ENCODE assay signal across 8 mouse cellular contexts in genomic region chr17:47597838-47598579, GRCm38 (mm10). TPM values are rescaled to one million over a fixed set of nuclear protein-coding genes. Genes with fewer than 3 reads are reported as not detected.
DNase-seq lines count a peak whose midpoint lies in the region; ATAC-seq and TF ChIP-seq lines count a peak whose summit lies in the region.

No protein-coding gene starts in this region.

- H3K36me3 ChIP-seq in hindbrain, embryonic 10.5 days, result peaks cover 69% of the 10 kb centered on the region
- H3K36me3 ChIP-seq in hindbrain, embryonic 12.5 days, result peaks cover 37% of the 10 kb centered on the region
- peaks cover 80% of the 10 kb centered on the region for H3K36me3 ChIP-seq in G1E (replicated peaks)
- peaks cover 72% of the 10 kb centered on the region for H3K36me3 ChIP-seq in heart, embryonic 14.5 days (ENCODE audit: control insufficient read depth, insufficient read depth, low read length)

- TF ChIP-seq CTCF in G1E (IDR thresholded peaks at IDR 0.05; ENCODE audit: low read depth, low read length), result peak; percentile 51

- no peaks in the 10 kb centered on the region for H3K27me3 ChIP-seq in hindbrain, embryonic 10.5 days (ENCODE audit: insufficient read depth, poor library complexity, severe bottlenecking)
- H3K27me3 ChIP-seq in hindbrain, embryonic 12.5 days, result no peaks in the 10 kb centered on the region
- no peaks in the 10 kb centered on the region for H3K27me3 ChIP-seq in G1E (ENCODE audit: insufficient read depth, low read length)
- H3K27me3 ChIP-seq in heart, embryonic 14.5 days (ENCODE audit: control insufficient read depth, insufficient read depth, low read length), result no peaks in the 10 kb centered on the region

- no peak for ATAC-seq in hindbrain, embryonic 12.5 days (ENCODE audit: low FRiP score)
- ATAC-seq in G1E (ENCODE audit: extremely low read depth, insufficient number of reproducible peaks, low FRiP score, poor library complexity, severe bottlenecking), result peak; percentile 42
- no peak for ATAC-seq in heart, embryonic 14.5 days (ENCODE audit: insufficient number of reproducible peaks, insufficient read depth, low FRiP score, low read depth)

- H3K4me3 ChIP-seq in hindbrain, embryonic 10.5 days, result 0 out of 2 replicates have a peak overlapping the region, but pooled peaks have one; percentile 30
- H3K4me3 ChIP-seq in hindbrain, embryonic 12.5 days, result no peak overlapping the region
- H3K4me3 ChIP-seq in G1E (ENCODE audit: low read depth, low read length), result peak overlapping the region; percentile 92; the same call in 1 of the 2 replicates
- H3K4me3 ChIP-seq in heart, embryonic 14.5 days (ENCODE audit: control insufficient read depth in 1 of 2, insufficient read depth in 1 of 2, low read depth in 1 of 2, low read length in 2 of 2), result 0 out of 4 replicates have a peak overlapping the region, but pooled peaks of 1 of the 2 experiments have one; percentile 81

- peak; percentile 38 for DNase-seq in hindbrain, embryonic 10.5 days (ENCODE audit: low spot score)
- DNase-seq in G1E (ENCODE audit: low spot score) (peak; percentile 86), liver (peak; percentile 90)
- DNase-seq in cerebellum, adult 9-11 months, result peak; percentile 59
- peak; percentile 85 for DNase-seq in naive thymus-derived CD4-positive, alpha-beta T cell, adult 2 months (ENCODE audit: low read depth)
- DNase-seq in thymus, postnatal 4 days, result peak; percentile 68

- no peak overlapping the region for H3K9ac ChIP-seq in hindbrain, embryonic 12.5 days
- peak overlapping the region; percentile 97 for H3K9ac ChIP-seq in heart, embryonic 14.5 days (ENCODE audit: low read length)

- 27% methylated on average over 10 of the region's 10 CpGs for WGBS in hindbrain, embryonic 10.5 days
- WGBS in hindbrain, embryonic 12.5 days, result 29% methylated on average over 10 of the region's 10 CpGs
- WGBS in heart, embryonic 14.5 days, result 10% methylated on average over 10 of the region's 10 CpGs

- H3K9me3 ChIP-seq in hindbrain, embryonic 10.5 days, result no peaks in the 10 kb centered on the region
- no peaks in the 10 kb centered on the region for H3K9me3 ChIP-seq in hindbrain, embryonic 12.5 days (replicated peaks)
- no peaks in the 10 kb centered on the region for H3K9me3 ChIP-seq in G1E (replicated peaks)
- no peaks in the 10 kb centered on the region for H3K9me3 ChIP-seq in heart, embryonic 14.5 days (ENCODE audit: control insufficient read depth, low read length)

- no peak overlapping the region for H3K4me2 ChIP-seq in hindbrain, embryonic 12.5 days (replicated peaks)
- H3K4me2 ChIP-seq in heart, embryonic 14.5 days (ENCODE audit: low read length), result peak overlapping the region; percentile 88

- peak overlapping the region; percentile 90 for H3K27ac ChIP-seq in hindbrain, embryonic 10.5 days
- no peak overlapping the region for H3K27ac ChIP-seq in hindbrain, embryonic 12.5 days
- H3K27ac ChIP-seq in heart, embryonic 14.5 days (replicated peaks in 1 of 2; ENCODE audit: control insufficient read depth in 1 of 2, insufficient read depth in 1 of 2, low read depth in 2 of 2, low read length in 2 of 2), result peak overlapping the region; percentile 97

- peaks cover 46% of the 10 kb centered on the region for H3K4me1 ChIP-seq in hindbrain, embryonic 10.5 days (replicated peaks)
- peaks cover 38% of the 10 kb centered on the region for H3K4me1 ChIP-seq in hindbrain, embryonic 12.5 days
- H3K4me1 ChIP-seq in G1E (ENCODE audit: insufficient read depth, low read depth, low read length), result peaks cover 73% of the 10 kb centered on the region
- peaks cover 23 to 29% of the 10 kb centered on the region in 2 experiments for H3K4me1 ChIP-seq in heart, embryonic 14.5 days (ENCODE audit: control insufficient read depth in 2 of 2, insufficient read depth in 2 of 2, low read length in 2 of 2)

RNA-seq across cellular contexts. Expression of gene Bysl, which starts 13.3 kb away (rescaled TPM):
- 39.0 and 40.6 TPM in 2 replicates for polyA plus RNA-seq in hindbrain, embryonic 10.5 days (2016; fragmentation: Nextera tagmentation; extraction: Ambion mirVana)
- 31.8 and 32.0 TPM in 2 replicates for polyA plus RNA-seq in hindbrain, embryonic 12.5 days (2016; fragmentation: Nextera tagmentation; extraction: Ambion mirVana)
- total RNA-seq in G1E (2014; fragmentation: Nextera tagmentation) (8.1 and 11.8 TPM in 2 replicates), G1E (2017) (11.3 and 11.9 TPM in 2 replicates)
- 35.2 and 44.0 TPM in 2 replicates for polyA plus RNA-seq in G1E (2012)
- polyA plus RNA-seq in heart, embryonic 14.5 days (2014; fragmentation: Nextera tagmentation; extraction: Ambion mirVana), result 18.3 and 18.7 TPM in 2 replicates

RNA-seq across cellular contexts. Expression of gene Med20, which starts 13.4 kb away (rescaled TPM):
- polyA plus RNA-seq in hindbrain, embryonic 10.5 days (2016; fragmentation: Nextera tagmentation; extraction: Ambion mirVana), result 41.2 and 45.9 TPM in 2 replicates
- polyA plus RNA-seq in hindbrain, embryonic 12.5 days (2016; fragmentation: Nextera tagmentation; extraction: Ambion mirVana), result 38.8 and 39.0 TPM in 2 replicates
- 36.4 and 38.8 TPM in 2 replicates for total RNA-seq in G1E (2014; fragmentation: Nextera tagmentation)
- total RNA-seq in G1E (2017), result 59.8 and 60.8 TPM in 2 replicates
- polyA plus RNA-seq in G1E (2012), result 6.0 and 9.9 TPM in 2 replicates
- polyA plus RNA-seq in heart, embryonic 14.5 days (2014; fragmentation: Nextera tagmentation; extraction: Ambion mirVana), result 28.6 and 30.9 TPM in 2 replicates

RNA-seq across cellular contexts. Expression of gene Gm20517, which starts 13.4 kb away (rescaled TPM):
- 1.9 and 2.1 TPM in 2 replicates for polyA plus RNA-seq in hindbrain, embryonic 10.5 days (2016; fragmentation: Nextera tagmentation; extraction: Ambion mirVana)
- 2.5 and 3.9 TPM in 2 replicates for polyA plus RNA-seq in hindbrain, embryonic 12.5 days (2016; fragmentation: Nextera tagmentation; extraction: Ambion mirVana)
- total RNA-seq in G1E (2014; fragmentation: Nextera tagmentation) (2.7 and 9.6 TPM in 2 replicates), G1E (2017) (1.2 and 2.0 TPM in 2 replicates)
- 0.05 TPM in 1 of 2 replicates, not detected in the other for polyA plus RNA-seq in G1E (2012)
- 1.7 and 2.2 TPM in 2 replicates for polyA plus RNA-seq in heart, embryonic 14.5 days (2014; fragmentation: Nextera tagmentation; extraction: Ambion mirVana)

RNA-seq across cellular contexts. Expression of gene Usp49, which starts 32.5 kb away (rescaled TPM):
- polyA plus RNA-seq in hindbrain, embryonic 10.5 days (2016; fragmentation: Nextera tagmentation; extraction: Ambion mirVana), result 6.7 and 8.4 TPM in 2 replicates
- polyA plus RNA-seq in hindbrain, embryonic 12.5 days (2016; fragmentation: Nextera tagmentation; extraction: Ambion mirVana), result 10.5 and 12.3 TPM in 2 replicates
- 16.0 and 41.7 TPM in 2 replicates for total RNA-seq in G1E (2014; fragmentation: Nextera tagmentation)
- 5.3 and 6.0 TPM in 2 replicates for total RNA-seq in G1E (2017)
- 15.6 and 16.4 TPM in 2 replicates for polyA plus RNA-seq in G1E (2012)
- 3.0 and 3.2 TPM in 2 replicates for polyA plus RNA-seq in heart, embryonic 14.5 days (2014; fragmentation: Nextera tagmentation; extraction: Ambion mirVana)

Comparison
In these comparisons a context has a peak if more than half of its experiments do, and no peak if none do; other contexts are left out.
1. DNase-seq: peak in every context shown above with its lines; median percentile 90 in liver; 86 in G1E; 85 in naive thymus-derived CD4-positive, alpha-beta T cell, adult 2 months; 68 in thymus, postnatal 4 days; 59 in cerebellum, adult 9-11 months; 38 in hindbrain, embryonic 10.5 days.